Mouse (Mus musculus) stomach, embryonic 14.5 days (tissue): ENCODE data around the gene Ccnl2. TPM values are rescaled to one million over a fixed set of nuclear protein-coding genes. Genes with fewer than 3 reads are reported as not detected.

Source experiments
- ATAC-seq: fragments of 200-750 bp; cut with Nextera tagmentation; 2 replicates; pipeline ENCODE4 v1.8.0; 2017; ENCODE audit warnings: low read depth, moderate TSS enrichment; ENCODE audit not compliant: insufficient number of reproducible peaks, insufficient read depth, low FRiP score
- H3K27ac ChIP-seq: fragments of 300-500 bp; sonication (generic); 2 replicates; pipeline ENCODE4 v1.5.1; 2014; ENCODE audit warnings: mild to moderate bottlenecking, low read length, moderate library complexity, mixed read lengths
- H3K27me3 ChIP-seq: fragments of 300-500 bp; sonication (generic); 2 replicates; pipeline ENCODE4 v1.6.1; 2014; ENCODE audit warnings: low read length, control low read depth, mixed read lengths; ENCODE audit not compliant: control insufficient read depth, insufficient read depth
- H3K36me3 ChIP-seq: fragments of 300-500 bp; sonication (generic); 2 replicates; pipeline ENCODE4 v1.6.1; 2014; ENCODE audit warnings: mild to moderate bottlenecking, control low read depth, low read length, moderate library complexity, mixed read lengths; ENCODE audit not compliant: control insufficient read depth, insufficient read depth
- H3K4me1 ChIP-seq: fragments of 300-500 bp; sonication (generic); 2 replicates; pipeline ENCODE4 v1.6.1; 2014; ENCODE audit warnings: low read length, control low read depth, mixed read lengths; ENCODE audit not compliant: control insufficient read depth, insufficient read depth
- H3K4me2 ChIP-seq: fragments of 300-500 bp; sonication (generic); replicated peaks from 2 replicates; pipeline ENCODE4 v1.6.1; 2014; ENCODE audit warnings: low read depth, low read length, control low read depth
- H3K4me3 ChIP-seq: fragments of 300-500 bp; sonication (generic); 2 replicates; pipeline ENCODE4 v1.5.1; 2014; ENCODE audit warnings: low read depth, low read length, control low read depth
- H3K9ac ChIP-seq: fragments of 300-500 bp; sonication (generic); replicated peaks from 2 replicates; pipeline ENCODE4 v1.6.1; 2014; ENCODE audit warnings: low read depth, mild to moderate bottlenecking, control low read depth, low read length, moderate library complexity, mixed read lengths
- H3K9me3 ChIP-seq: fragments of 300-500 bp; sonication (generic); 2 replicates; pipeline ENCODE4 v1.6.1; 2016; ENCODE audit warnings: low read depth, low read length, control low read depth; ENCODE audit not compliant: control insufficient read depth
- WGBS: fragments of 180-500 bp; shearing (Covaris S2); extraction: QIAGEN DNeasy Blood & Tissue Kit; methylation state at CpG from one replicate; pipeline ENCODE4 v1.1.7; 2014; 5-methylcytosine and 5-hydroxymethylcytosine counted together
- polyA plus RNA-seq: library from polyadenylated mRNA; unstranded; fragments of >200 nt; fragmentation: Nextera tagmentation; extraction: Ambion mirVana; gene quantifications from 2 replicates; pipeline ENCODE4 v1.2.1, GENCODE M21; 2014

The Ccnl2 gene
- polyA plus RNA-seq, 1 experiment from 2014 or later: 209 TPM

GRCm38 (mm10) chr4:155856071-155856470 is 43.8 kb downstream of the Ccnl2 start:
- H3K9me3 ChIP-seq: no peaks in the 10 kb centered on the region
- no peak overlapping the region for H3K27ac ChIP-seq
- ATAC-seq: no peak
- H3K4me2 ChIP-seq: no peak overlapping the region
- no peaks in the 10 kb centered on the region for H3K27me3 ChIP-seq
- no peak overlapping the region for H3K4me3 ChIP-seq
- no peaks in the 10 kb centered on the region for H3K4me1 ChIP-seq
- 88% methylated on average over 12 of the region's 12 CpGs for WGBS
- H3K36me3 ChIP-seq: peaks cover 28% of the 10 kb centered on the region
- no peak overlapping the region for H3K9ac ChIP-seq

- ATAC-seq: no peak
- H3K36me3 ChIP-seq: peaks cover 28% of the 10 kb centered on the region
- 86% methylated on average over 3 of the region's 3 CpGs for WGBS
These were observed 44.6 kb downstream of the Ccnl2 start for GRCm38 (mm10) chr4:155856881-155857280.

GRCm38 (mm10) chr4:155859318-155859717 is 47.0 kb downstream of the Ccnl2 start:
- peaks cover 24% of the 10 kb centered on the region for H3K36me3 ChIP-seq
- H3K4me1 ChIP-seq: no peaks in the 10 kb centered on the region
- peak; percentile 11; the same call in 1 of the 2 replicates for ATAC-seq
- H3K4me2 ChIP-seq: no peak overlapping the region
- 15% methylated on average over 13 of the region's 13 CpGs for WGBS
- H3K9me3 ChIP-seq: no peaks in the 10 kb centered on the region
- no peak overlapping the region for H3K9ac ChIP-seq
- H3K4me3 ChIP-seq: no peak overlapping the region
- H3K27me3 ChIP-seq: no peaks in the 10 kb centered on the region
- no peak overlapping the region for H3K27ac ChIP-seq

More at GRCm38 (mm10) chr4:155856881-155857280, 44.6 kb downstream of the Ccnl2 start:
- Histone ChIP-seq H3K4me3 (no peak overlapping the region), H3K27me3 (no peaks in the 10 kb centered on the region), H3K27ac (no peak overlapping the region), H3K9ac (no peak overlapping the region), H3K4me2 (no peak overlapping the region), H3K4me1 (no peaks in the 10 kb centered on the region), H3K9me3 (no peaks in the 10 kb centered on the region)

- no peak for ATAC-seq
- Histone ChIP-seq H3K36me3 (peaks cover 22% of the 10 kb centered on the region), H3K4me3 (no peak overlapping the region), H3K9ac (no peak overlapping the region), H3K4me1 (no peaks in the 10 kb centered on the region), H3K27me3 (no peaks in the 10 kb centered on the region), H3K4me2 (no peak overlapping the region), H3K9me3 (no peaks in the 10 kb centered on the region), H3K27ac (no peak overlapping the region)
- WGBS: 84% methylated on average over 7 of the region's 7 CpGs
These were observed 49.5 kb downstream of the Ccnl2 start for GRCm38 (mm10) chr4:155861787-155862186.

GRCm38 (mm10) chr4:155863001-155863400 is 50.7 kb downstream of the Ccnl2 start, which contains the start of gene Tas1r3:
Tas1r3 (minus strand) TSS chr4:155863362.
- no peak within 1 kb of the TSS for H3K4me2 ChIP-seq
- no peaks in the 10 kb centered on the region for H3K4me1 ChIP-seq
- peaks cover 19% of the 10 kb centered on the region for H3K36me3 ChIP-seq
- no peaks in the 10 kb centered on the region for H3K9me3 ChIP-seq
- WGBS: 74% methylated on average over 5 of the region's 5 CpGs
- no peak for ATAC-seq
- no peak within 1 kb of the TSS for H3K9ac ChIP-seq
- no peak within 1 kb of the TSS for H3K27ac ChIP-seq
- H3K4me3 ChIP-seq: no peak within 1 kb of the TSS
- H3K27me3 ChIP-seq: no peaks in the 10 kb centered on the region

GRCm38 (mm10) chr4:155868614-155869298 is 56.5 kb downstream of the Ccnl2 start:
- Histone ChIP-seq H3K27ac (no peak overlapping the region), H3K36me3 (peaks cover 30% of the 10 kb centered on the region), H3K4me3 (peak overlapping the region; percentile 78), H3K27me3 (no peaks in the 10 kb centered on the region), H3K9me3 (no peaks in the 10 kb centered on the region), H3K9ac (peak overlapping the region; percentile 57), H3K4me1 (peaks cover 9% of the 10 kb centered on the region), H3K4me2 (peak overlapping the region; percentile 92)
- WGBS: 7% methylated on average over 22 of the region's 22 CpGs
- ATAC-seq: no peak; the same call in 1 of the 2 replicates

- peak within 1 kb of the TSS; percentile 79 for H3K9ac ChIP-seq
These were observed 57.2 kb downstream of the Ccnl2 start, which contains the start of the genes Cptp and Ints11 for GRCm38 (mm10) chr4:155869317-155870033. Cptp (minus strand) TSS chr4:155869440. Ints11 (plus strand) TSS chr4:155869546.

GRCm38 (mm10) chr4:155871404-155871803 is 59.1 kb downstream of the Ccnl2 start:
- Histone ChIP-seq H3K4me2 (no peak overlapping the region), H3K27ac (no peak overlapping the region), H3K9ac (no peak overlapping the region), H3K27me3 (no peaks in the 10 kb centered on the region), H3K9me3 (no peaks in the 10 kb centered on the region), H3K4me3 (no peak overlapping the region), H3K4me1 (peaks cover 9% of the 10 kb centered on the region), H3K36me3 (peaks cover 35% of the 10 kb centered on the region)
- no peak for ATAC-seq
- WGBS: 84% methylated on average over 7 of the region's 7 CpGs

More at GRCm38 (mm10) chr4:155869317-155870033, 57.2 kb downstream of the Ccnl2 start, which contains the start of the genes Cptp and Ints11:
- under 1% methylated on average over 63 of the region's 63 CpGs for WGBS
- peak; percentile 95 for ATAC-seq
- Histone ChIP-seq H3K27me3 (no peaks in the 10 kb centered on the region), H3K4me3 (peak within 1 kb of the TSS; percentile 78), H3K4me1 (peaks cover 9% of the 10 kb centered on the region), H3K9me3 (no peaks in the 10 kb centered on the region), H3K27ac (no peak within 1 kb of the TSS), H3K4me2 (peak within 1 kb of the TSS; percentile 92), H3K36me3 (peaks cover 31% of the 10 kb centered on the region)
